Mouse (Mus musculus) stomach, postnatal 0 days (tissue): ENCODE measurements around the gene AC134908.4.

ENCODE experiments used
- CTCF ChIP-seq: IDR thresholded peaks from 2 replicates; pipeline ENCODE4 v1.5.1; 2016; ENCODE audit warnings: antibody characterized with exemption, low read depth, mild to moderate bottlenecking, moderate library complexity
- EP300 ChIP-seq: optimal IDR thresholded peaks from 2 replicates; pipeline ENCODE3; 2016; ENCODE audit warnings: antibody characterized with exemption

DNA sequence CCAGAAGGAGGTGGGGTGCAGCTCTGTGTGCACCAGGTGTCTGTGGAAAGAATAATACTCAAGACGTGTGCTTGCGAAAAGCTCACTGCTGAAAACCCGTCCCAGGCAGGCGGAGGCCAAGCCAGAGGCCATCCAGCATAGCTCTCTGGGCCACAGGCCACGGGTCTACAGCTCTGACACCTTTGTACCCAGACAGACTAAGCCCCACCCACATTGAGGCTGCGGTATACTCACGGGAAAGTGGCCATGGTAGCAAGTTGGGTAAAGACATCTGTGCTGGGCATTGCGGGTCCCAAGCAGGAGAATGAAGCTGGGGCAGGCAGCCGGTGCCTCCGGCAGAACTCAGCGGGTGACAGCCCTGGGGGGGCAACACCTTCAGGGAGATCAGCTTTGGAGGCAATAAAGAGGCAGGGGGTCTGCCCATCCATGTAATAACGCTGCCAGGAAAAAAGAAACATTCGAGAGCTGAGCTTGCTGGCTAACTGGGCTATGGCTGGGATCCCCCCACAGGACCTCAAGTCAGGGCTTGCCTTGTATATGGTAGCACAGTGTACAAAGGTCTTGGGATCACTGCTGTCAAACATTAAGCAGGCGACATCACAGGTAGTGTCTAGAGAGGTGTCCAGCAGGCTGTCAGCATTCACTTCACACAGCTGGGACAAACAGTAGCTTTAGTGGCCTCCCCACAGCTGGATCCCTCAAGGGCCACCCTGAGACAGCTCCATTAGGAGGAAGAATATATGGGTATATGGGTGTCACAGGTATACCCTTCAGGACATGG lies 44.2 kb upstream of the AC134908.4 start:
- no peak for TF ChIP-seq CTCF
- TF ChIP-seq EP300: no peak
